Mouse (Mus musculus): Measurements from ENCODE around the gene Gm20696. TPM values are rescaled to one million over a fixed set of nuclear protein-coding genes. Genes with fewer than 3 reads are reported as not detected.

Gm20696 gene
- polyA plus RNA-seq, 1 experiment from 2014 or later: 2.4 TPM

- ATAC-seq: no peak
- H3K36me3 ChIP-seq (ENCODE audit: control insufficient read depth, insufficient read depth, low read length): no peaks in the 10 kb centered on the region
- H3K9ac ChIP-seq (ENCODE audit: low read depth, low read length): no peak overlapping the region
- peaks cover 6% of the 10 kb centered on the region; the same call in 1 of the 2 replicates for H3K4me1 ChIP-seq (ENCODE audit: control insufficient read depth, insufficient read depth, low read length)
- H3K9me3 ChIP-seq (ENCODE audit: control insufficient read depth, low read length): no peaks in the 10 kb centered on the region
- H3K27me3 ChIP-seq (replicated peaks; ENCODE audit: control insufficient read depth, insufficient read depth, low read length): 0 out of 2 replicates have a peak, but pooled peaks cover 2% of the 10 kb centered on the region
- H3K27ac ChIP-seq (ENCODE audit: low read length): no peak overlapping the region
- 77% methylated on average over 7 of the region's 7 CpGs for WGBS
- H3K4me2 ChIP-seq (ENCODE audit: low read depth, low read length): no peak overlapping the region
- H3K4me3 ChIP-seq (ENCODE audit: low read length): no peak overlapping the region
Observed at GRCm38 (mm10) chr6:99606079-99606478, 60.5 kb downstream of the Gm20696 start.

GRCm38 (mm10) chr6:99604758-99605157, 61.8 kb downstream of the Gm20696 start:
- Histone ChIP-seq H3K9me3 (ENCODE audit: control insufficient read depth, low read length) (no peaks in the 10 kb centered on the region), H3K27me3 (replicated peaks; ENCODE audit: control insufficient read depth, insufficient read depth, low read length) (0 out of 2 replicates have a peak, but pooled peaks cover 2% of the 10 kb centered on the region), H3K4me3 (ENCODE audit: low read length) (no peak overlapping the region), H3K9ac (ENCODE audit: low read depth, low read length) (no peak overlapping the region), H3K4me1 (ENCODE audit: control insufficient read depth, insufficient read depth, low read length) (peaks cover 4% of the 10 kb centered on the region), H3K4me2 (ENCODE audit: low read depth, low read length) (no peak overlapping the region), H3K36me3 (ENCODE audit: control insufficient read depth, insufficient read depth, low read length) (no peaks in the 10 kb centered on the region), H3K27ac (ENCODE audit: low read length) (no peak overlapping the region)
- ATAC-seq: peak; percentile 56; the same call in 1 of the 2 replicates
- 45% methylated on average over 2 of the region's 2 CpGs for WGBS

DNA sequence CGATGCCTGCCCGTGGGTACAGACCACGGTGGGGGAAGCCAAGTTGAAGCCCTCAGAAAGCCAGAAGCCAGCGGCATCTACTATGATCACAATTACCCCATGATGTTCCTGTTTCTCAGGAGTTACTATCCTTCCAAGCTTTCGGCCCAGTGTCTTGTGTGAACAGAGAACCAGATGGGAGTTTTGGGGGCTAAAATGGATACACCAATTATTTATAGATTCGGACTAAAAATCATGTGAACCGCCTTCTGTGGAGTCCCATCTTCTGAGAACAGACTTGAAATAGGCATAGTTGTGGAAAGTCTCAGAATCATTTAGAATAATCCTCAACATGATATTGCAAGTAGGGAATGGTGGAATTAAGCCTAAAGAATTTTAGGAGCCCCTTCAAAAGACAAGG, 64.2 kb downstream of the Gm20696 start:
- Histone ChIP-seq H3K4me3 (ENCODE audit: low read length) (no peak overlapping the region), H3K4me2 (ENCODE audit: low read depth, low read length) (no peak overlapping the region), H3K36me3 (ENCODE audit: control insufficient read depth, insufficient read depth, low read length) (no peaks in the 10 kb centered on the region), H3K27ac (ENCODE audit: low read length) (no peak overlapping the region), H3K9me3 (ENCODE audit: control insufficient read depth, low read length) (no peaks in the 10 kb centered on the region), H3K4me1 (ENCODE audit: control insufficient read depth, insufficient read depth, low read length) (peaks cover 4% of the 10 kb centered on the region), H3K9ac (ENCODE audit: low read depth, low read length) (no peak overlapping the region), H3K27me3 (replicated peaks; ENCODE audit: control insufficient read depth, insufficient read depth, low read length) (0 out of 2 replicates have a peak, but pooled peaks cover 2% of the 10 kb centered on the region)
- ATAC-seq: no peak
- 90% methylated on average over 7 of the region's 7 CpGs for WGBS

DNA sequence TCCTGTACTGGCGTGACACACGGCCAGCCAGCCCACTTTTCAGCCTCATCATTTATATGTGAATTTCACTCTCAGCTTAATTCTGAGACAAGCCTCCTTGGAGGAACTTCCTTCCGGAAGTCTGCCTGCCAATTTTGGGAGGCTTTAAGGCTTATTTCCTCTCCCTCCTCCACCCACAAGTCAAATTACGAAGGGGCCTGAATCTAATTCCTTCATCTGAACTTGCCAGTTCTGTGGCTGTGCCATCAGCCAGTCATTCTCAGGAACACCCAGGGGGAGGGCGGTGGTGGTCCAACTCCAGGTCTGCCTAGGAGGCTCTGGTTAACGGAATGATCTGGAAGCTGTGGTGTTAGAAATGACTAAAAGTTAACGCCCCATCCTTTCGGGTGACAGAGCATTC, 65.7 kb downstream of the Gm20696 start:
- H3K9ac ChIP-seq (ENCODE audit: low read depth, low read length): 0 out of 2 replicates have a peak overlapping the region, but pooled peaks have one; percentile 10
- no peak overlapping the region for H3K4me3 ChIP-seq (ENCODE audit: low read length)
- H3K9me3 ChIP-seq (ENCODE audit: control insufficient read depth, low read length): no peaks in the 10 kb centered on the region
- no peaks in the 10 kb centered on the region for H3K36me3 ChIP-seq (ENCODE audit: control insufficient read depth, insufficient read depth, low read length)
- peaks cover 4% of the 10 kb centered on the region for H3K4me1 ChIP-seq (ENCODE audit: control insufficient read depth, insufficient read depth, low read length)
- no peak for ATAC-seq
- H3K4me2 ChIP-seq (ENCODE audit: low read depth, low read length): no peak overlapping the region
- 64% methylated on average over 8 of the region's 8 CpGs for WGBS
- H3K27me3 ChIP-seq (replicated peaks; ENCODE audit: control insufficient read depth, insufficient read depth, low read length): 0 out of 2 replicates have a peak, but pooled peaks cover 2% of the 10 kb centered on the region
- no peak overlapping the region for H3K27ac ChIP-seq (ENCODE audit: low read length)

GRCm38 (mm10) chr6:99600168-99600793, 66.3 kb downstream of the Gm20696 start:
- 0 out of 2 replicates have a peak, but pooled peaks cover 2% of the 10 kb centered on the region for H3K27me3 ChIP-seq (replicated peaks; ENCODE audit: control insufficient read depth, insufficient read depth, low read length)
- no peak overlapping the region for H3K9ac ChIP-seq (ENCODE audit: low read depth, low read length)
- 21% methylated on average over 10 of the region's 10 CpGs for WGBS
- 0 out of 2 replicates have a peak overlapping the region, but pooled peaks have one; percentile 12 for H3K4me3 ChIP-seq (ENCODE audit: low read length)
- H3K27ac ChIP-seq (ENCODE audit: low read length): no peak overlapping the region
- H3K4me2 ChIP-seq (ENCODE audit: low read depth, low read length): peak overlapping the region; percentile 43
- peaks cover 4% of the 10 kb centered on the region for H3K4me1 ChIP-seq (ENCODE audit: control insufficient read depth, insufficient read depth, low read length)
- no peaks in the 10 kb centered on the region for H3K36me3 ChIP-seq (ENCODE audit: control insufficient read depth, insufficient read depth, low read length)
- no peaks in the 10 kb centered on the region for H3K9me3 ChIP-seq (ENCODE audit: control insufficient read depth, low read length)
- ATAC-seq: peak; percentile 71

- Histone ChIP-seq H3K4me3 (ENCODE audit: low read length) (no peak overlapping the region), H3K4me1 (ENCODE audit: control insufficient read depth, insufficient read depth, low read length) (peaks cover 4% of the 10 kb centered on the region), H3K4me2 (ENCODE audit: low read depth, low read length) (no peak overlapping the region), H3K27me3 (replicated peaks; ENCODE audit: control insufficient read depth, insufficient read depth, low read length) (0 out of 2 replicates have a peak, but pooled peaks cover 2% of the 10 kb centered on the region), H3K36me3 (ENCODE audit: control insufficient read depth, insufficient read depth, low read length) (no peaks in the 10 kb centered on the region), H3K27ac (ENCODE audit: low read length) (no peak overlapping the region), H3K9ac (ENCODE audit: low read depth, low read length) (no peak overlapping the region), H3K9me3 (ENCODE audit: control insufficient read depth, low read length) (no peaks in the 10 kb centered on the region)
- no peak for ATAC-seq
- WGBS: 30% methylated on average over 8 of the region's 8 CpGs
Observed at GRCm38 (mm10) chr6:99599651-99600050, 66.9 kb downstream of the Gm20696 start.

GRCm38 (mm10) chr6:99599229-99599628, 67.4 kb downstream of the Gm20696 start:
- Histone ChIP-seq H3K27ac (ENCODE audit: low read length) (no peak overlapping the region), H3K9ac (ENCODE audit: low read depth, low read length) (no peak overlapping the region), H3K4me2 (ENCODE audit: low read depth, low read length) (no peak overlapping the region), H3K27me3 (replicated peaks; ENCODE audit: control insufficient read depth, insufficient read depth, low read length) (0 out of 2 replicates have a peak, but pooled peaks cover 2% of the 10 kb centered on the region), H3K9me3 (ENCODE audit: control insufficient read depth, low read length) (no peaks in the 10 kb centered on the region), H3K36me3 (ENCODE audit: control insufficient read depth, insufficient read depth, low read length) (no peaks in the 10 kb centered on the region), H3K4me3 (ENCODE audit: low read length) (no peak overlapping the region), H3K4me1 (ENCODE audit: control insufficient read depth, insufficient read depth, low read length) (peaks cover 4% of the 10 kb centered on the region)
- no peak for ATAC-seq
- WGBS: 71% methylated on average over 5 of the region's 5 CpGs

DNA sequence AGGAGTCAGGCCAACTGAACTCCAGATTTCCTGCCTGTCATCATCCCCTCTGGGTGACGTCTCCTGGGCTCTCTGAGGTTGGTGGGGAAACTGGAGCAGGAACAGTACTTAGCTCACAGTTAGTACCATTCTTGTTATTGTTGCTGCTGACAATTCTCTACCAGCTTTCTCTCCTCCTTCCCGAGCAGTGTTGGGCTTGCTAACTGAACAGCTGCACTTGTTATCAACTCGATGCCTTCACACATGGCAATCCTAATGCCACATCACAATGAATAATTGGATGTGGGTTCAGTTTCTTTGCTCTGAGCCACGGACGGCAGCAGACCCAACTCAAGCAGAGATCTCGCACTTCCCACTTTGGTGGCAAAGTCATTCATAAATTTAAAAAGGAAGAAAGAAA, 89.6 kb downstream of the Gm20696 start:
- H3K36me3 ChIP-seq (ENCODE audit: control insufficient read depth, insufficient read depth, low read length): no peaks in the 10 kb centered on the region
- WGBS: 68% methylated on average over 6 of the region's 6 CpGs
- H3K4me1 ChIP-seq (ENCODE audit: control insufficient read depth, insufficient read depth, low read length): no peaks in the 10 kb centered on the region; the same call in 1 of the 2 replicates
- no peaks in the 10 kb centered on the region for H3K9me3 ChIP-seq (ENCODE audit: control insufficient read depth, low read length)
- H3K27ac ChIP-seq (ENCODE audit: low read length): no peak overlapping the region
- H3K4me2 ChIP-seq (ENCODE audit: low read depth, low read length): no peak overlapping the region
- ATAC-seq: no peak
- H3K4me3 ChIP-seq (ENCODE audit: low read length): no peak overlapping the region
- no peaks in the 10 kb centered on the region for H3K27me3 ChIP-seq (replicated peaks; ENCODE audit: control insufficient read depth, insufficient read depth, low read length)
- H3K9ac ChIP-seq (ENCODE audit: low read depth, low read length): no peak overlapping the region

- Histone ChIP-seq H3K27ac (ENCODE audit: low read length) (no peak overlapping the region), H3K4me1 (ENCODE audit: control insufficient read depth, insufficient read depth, low read length) (no peaks in the 10 kb centered on the region; the same call in 1 of the 2 replicates), H3K4me3 (ENCODE audit: low read length) (no peak overlapping the region), H3K4me2 (ENCODE audit: low read depth, low read length) (no peak overlapping the region), H3K27me3 (replicated peaks; ENCODE audit: control insufficient read depth, insufficient read depth, low read length) (no peaks in the 10 kb centered on the region), H3K36me3 (ENCODE audit: control insufficient read depth, insufficient read depth, low read length) (no peaks in the 10 kb centered on the region), H3K9me3 (ENCODE audit: control insufficient read depth, low read length) (no peaks in the 10 kb centered on the region), H3K9ac (ENCODE audit: low read depth, low read length) (no peak overlapping the region)
- WGBS: 70% methylated on average over 6 of the region's 6 CpGs
- ATAC-seq: no peak
Observed at GRCm38 (mm10) chr6:99575633-99576032, 91.0 kb downstream of the Gm20696 start.

Measured in intestine, embryonic 16.5 days (tissue).